Mouse (Mus musculus): ENCODE measurements around the gene Olfr1286. TPM values are rescaled to one million over a fixed set of nuclear protein-coding genes. Genes with fewer than 3 reads are reported as not detected.

Olfr1286 gene
- not detected in 2 replicates for polyA plus RNA-seq (2014; fragmentation: Nextera tagmentation; extraction: Ambion mirVana)

DNA sequence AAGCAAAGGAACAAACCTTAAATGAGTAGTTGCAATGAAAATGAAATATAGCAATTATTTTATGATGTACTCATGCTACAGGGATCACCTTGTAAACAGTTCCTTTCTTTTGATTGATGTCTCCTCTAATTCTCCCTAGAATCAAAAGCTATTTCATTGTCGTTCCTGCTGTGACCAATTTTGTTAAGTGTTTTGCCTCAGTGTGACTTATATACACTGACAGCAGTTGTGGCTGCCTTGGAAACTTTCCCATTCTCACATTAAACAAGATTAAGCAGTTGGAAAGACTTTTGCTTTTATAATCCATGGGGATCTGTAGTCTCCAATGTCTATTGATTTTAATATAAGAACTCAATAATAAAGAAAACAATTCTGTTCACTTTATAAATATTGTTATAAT lies at the start of gene Olfr1286:
Gene Olfr1286, minus strand, starts transcription at position 185 of the 400 bp plus-strand sequence.
- Histone ChIP-seq H3K4me3 (ENCODE audit: low read length) (no peak within 1 kb of the TSS), H3K27ac (ENCODE audit: low read depth, low read length) (no peak within 1 kb of the TSS), H3K4me1 (ENCODE audit: control insufficient read depth, insufficient read depth, low read length) (no peaks in the 10 kb centered on the region), H3K27me3 (ENCODE audit: control insufficient read depth, insufficient read depth, low read length) (no peaks in the 10 kb centered on the region), H3K36me3 (ENCODE audit: control insufficient read depth, insufficient read depth, low read length) (no peaks in the 10 kb centered on the region), H3K4me2 (replicated peaks; ENCODE audit: low read depth, low read length) (no peak within 1 kb of the TSS), H3K9me3 (ENCODE audit: control insufficient read depth, low read length) (no peaks in the 10 kb centered on the region), H3K9ac (ENCODE audit: low read depth, low read length) (no peak within 1 kb of the TSS)
- no peak for ATAC-seq (ENCODE audit: low FRiP score, low TSS enrichment)
- WGBS, result 50% methylated on average over 1 of the region's 1 CpGs

DNA sequence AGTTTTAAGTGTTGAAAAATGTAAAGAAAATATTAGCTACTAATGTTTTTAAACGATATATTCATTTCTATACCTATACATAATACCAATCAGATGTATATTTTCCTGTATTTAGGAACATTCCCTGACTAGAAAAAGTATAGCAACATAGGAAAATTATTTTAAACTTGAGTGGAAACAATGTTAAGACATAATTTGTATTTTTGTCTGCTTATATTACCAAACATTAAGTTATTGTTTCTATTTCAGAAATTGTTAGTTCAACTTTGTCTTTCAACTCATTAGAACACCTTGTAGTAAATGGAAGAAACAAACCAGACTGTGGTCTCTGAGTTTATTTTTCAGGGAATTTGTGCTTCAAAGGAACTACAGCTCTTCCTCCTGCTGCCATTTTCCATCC lies 25.9 kb upstream of the Olfr1286 start, which contains the start of gene Olfr1287:
Gene Olfr1287, plus strand, starts transcription at position 301 of the 400 bp plus-strand sequence.
- 67% methylated on average over 1 of the region's 1 CpGs for WGBS
- Histone ChIP-seq H3K27me3 (ENCODE audit: control insufficient read depth, insufficient read depth, low read length) (no peaks in the 10 kb centered on the region), H3K4me1 (ENCODE audit: control insufficient read depth, insufficient read depth, low read length) (no peaks in the 10 kb centered on the region), H3K27ac (ENCODE audit: low read depth, low read length) (no peak within 1 kb of the TSS), H3K9me3 (ENCODE audit: control insufficient read depth, low read length) (no peaks in the 10 kb centered on the region), H3K4me3 (ENCODE audit: low read length) (no peak within 1 kb of the TSS), H3K36me3 (ENCODE audit: control insufficient read depth, insufficient read depth, low read length) (no peaks in the 10 kb centered on the region), H3K4me2 (replicated peaks; ENCODE audit: low read depth, low read length) (no peak within 1 kb of the TSS), H3K9ac (ENCODE audit: low read depth, low read length) (no peak within 1 kb of the TSS)
- no peak for ATAC-seq (ENCODE audit: low FRiP score, low TSS enrichment)

DNA sequence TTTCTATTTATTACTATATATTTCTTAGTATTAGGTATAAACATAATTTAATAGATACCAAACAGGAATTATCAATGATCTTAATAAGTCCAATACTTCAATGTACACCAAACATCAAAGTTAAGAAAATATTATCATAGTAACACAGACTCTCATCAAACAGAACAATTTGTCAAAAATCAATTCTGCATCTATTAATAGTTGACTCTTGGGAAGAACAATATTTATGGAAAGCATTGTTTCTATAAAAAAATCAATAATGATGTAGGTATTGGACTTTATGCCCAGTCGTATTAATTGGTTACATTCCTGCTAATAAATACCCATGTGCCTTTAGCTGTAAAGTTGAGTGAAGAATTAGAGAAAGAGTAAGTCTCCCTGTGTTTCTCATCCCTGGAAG lies 47.7 kb downstream of the Olfr1286 start, which contains the start of gene Olfr1284:
Gene Olfr1284, plus strand, starts transcription at position 301 of the 400 bp plus-strand sequence.
- Histone ChIP-seq H3K4me3 (ENCODE audit: low read length) (no peak within 1 kb of the TSS), H3K4me2 (replicated peaks; ENCODE audit: low read depth, low read length) (no peak within 1 kb of the TSS), H3K27ac (ENCODE audit: low read depth, low read length) (no peak within 1 kb of the TSS), H3K36me3 (ENCODE audit: control insufficient read depth, insufficient read depth, low read length) (no peaks in the 10 kb centered on the region), H3K9ac (ENCODE audit: low read depth, low read length) (no peak within 1 kb of the TSS), H3K27me3 (ENCODE audit: control insufficient read depth, insufficient read depth, low read length) (no peaks in the 10 kb centered on the region), H3K9me3 (ENCODE audit: control insufficient read depth, low read length) (no peaks in the 10 kb centered on the region), H3K4me1 (ENCODE audit: control insufficient read depth, insufficient read depth, low read length) (no peaks in the 10 kb centered on the region)
- ATAC-seq (ENCODE audit: low FRiP score, low TSS enrichment), result no peak
- 88% methylated on average over 1 of the region's 1 CpGs for WGBS

Other genes starting within 250 kb of the Olfr1286 start
- gene 4930430A15Rik, start 193.5 kb downstream of the Olfr1286 start, polyA plus RNA-seq (2014; fragmentation: Nextera tagmentation; extraction: Ambion mirVana), result not detected in 2 replicates
- not detected in 2 replicates for gene Olfr1275, start 187.8 kb downstream of the Olfr1286 start, polyA plus RNA-seq (2014; fragmentation: Nextera tagmentation; extraction: Ambion mirVana)
- gene Olfr1276, start 168.6 kb downstream of the Olfr1286 start, polyA plus RNA-seq (2014; fragmentation: Nextera tagmentation; extraction: Ambion mirVana), result not detected in 2 replicates
- gene Olfr1277, start 149.0 kb downstream of the Olfr1286 start, polyA plus RNA-seq (2014; fragmentation: Nextera tagmentation; extraction: Ambion mirVana), result not detected in 2 replicates
- not detected in 2 replicates for gene Olfr1278, start 133.0 kb downstream of the Olfr1286 start, polyA plus RNA-seq (2014; fragmentation: Nextera tagmentation; extraction: Ambion mirVana)
- not detected in 2 replicates for gene Olfr1279, start 122.5 kb downstream of the Olfr1286 start, polyA plus RNA-seq (2014; fragmentation: Nextera tagmentation; extraction: Ambion mirVana)
- gene Olfr1280, start 109.1 kb downstream of the Olfr1286 start, polyA plus RNA-seq (2014; fragmentation: Nextera tagmentation; extraction: Ambion mirVana), result not detected in 2 replicates
- gene Olfr1281, start 96.6 kb downstream of the Olfr1286 start, polyA plus RNA-seq (2014; fragmentation: Nextera tagmentation; extraction: Ambion mirVana), result not detected in 2 replicates
- not detected in 2 replicates for gene Olfr1282, start 87.0 kb downstream of the Olfr1286 start, polyA plus RNA-seq (2014; fragmentation: Nextera tagmentation; extraction: Ambion mirVana)
- not detected in 2 replicates for gene Olfr1283, start 56.3 kb downstream of the Olfr1286 start, polyA plus RNA-seq (2014; fragmentation: Nextera tagmentation; extraction: Ambion mirVana)
- not detected in 2 replicates for gene Olfr1284, start 47.6 kb downstream of the Olfr1286 start, polyA plus RNA-seq (2014; fragmentation: Nextera tagmentation; extraction: Ambion mirVana)
- gene Olfr1287, start 26.0 kb upstream of the Olfr1286 start, polyA plus RNA-seq (2014; fragmentation: Nextera tagmentation; extraction: Ambion mirVana), result not detected in 2 replicates
- not detected in 2 replicates for gene Olfr1288, start 51.0 kb upstream of the Olfr1286 start, polyA plus RNA-seq (2014; fragmentation: Nextera tagmentation; extraction: Ambion mirVana)
- not detected in 2 replicates for gene Olfr1289, start 57.7 kb upstream of the Olfr1286 start, polyA plus RNA-seq (2014; fragmentation: Nextera tagmentation; extraction: Ambion mirVana)
- gene Olfr1290, start 70.7 kb upstream of the Olfr1286 start, polyA plus RNA-seq (2014; fragmentation: Nextera tagmentation; extraction: Ambion mirVana), result not detected in 2 replicates
- gene Olfr1291-ps1, start 74.1 kb upstream of the Olfr1286 start, polyA plus RNA-seq (2014; fragmentation: Nextera tagmentation; extraction: Ambion mirVana), result not detected in 2 replicates
- not detected in 2 replicates for gene Olfr1293-ps, start 102.1 kb upstream of the Olfr1286 start, polyA plus RNA-seq (2014; fragmentation: Nextera tagmentation; extraction: Ambion mirVana)
- gene Olfr1294, start 117.2 kb upstream of the Olfr1286 start, polyA plus RNA-seq (2014; fragmentation: Nextera tagmentation; extraction: Ambion mirVana), result not detected in 2 replicates
- not detected in 2 replicates for gene Olfr1295, start 146.6 kb upstream of the Olfr1286 start, polyA plus RNA-seq (2014; fragmentation: Nextera tagmentation; extraction: Ambion mirVana)
- gene Olfr1297, start 203.4 kb upstream of the Olfr1286 start, polyA plus RNA-seq (2014; fragmentation: Nextera tagmentation; extraction: Ambion mirVana), result not detected in 2 replicates
- gene Olfr1298, start 226.1 kb upstream of the Olfr1286 start, polyA plus RNA-seq (2014; fragmentation: Nextera tagmentation; extraction: Ambion mirVana), result not detected in 2 replicates
- not detected in 2 replicates for gene Olfr1299, start 238.3 kb upstream of the Olfr1286 start, polyA plus RNA-seq (2014; fragmentation: Nextera tagmentation; extraction: Ambion mirVana)